Mouse (Mus musculus) hindbrain, embryonic 16.5 days (tissue): Measurements from ENCODE around the gene Lhx4. TPM values are rescaled to one million over a fixed set of nuclear protein-coding genes. Genes with fewer than 3 reads are reported as not detected.

Experiments used
- ATAC-seq: fragments of 200-750 bp; cut with Nextera tagmentation; 2 replicates; pipeline ENCODE4 v1.8.0; 2017; ENCODE audit warnings: moderate TSS enrichment, moderate library complexity
- H3K27ac ChIP-seq: fragments of 300-500 bp; sonication (generic); 2 replicates; pipeline ENCODE4 v1.5.1; 2014; ENCODE audit warnings: low read depth, mild to moderate bottlenecking, control low read depth, low read length, moderate library complexity
- H3K27me3 ChIP-seq: fragments of 300-500 bp; sonication (generic); replicated peaks from 2 replicates; pipeline ENCODE4 v1.6.1; 2014; ENCODE audit warnings: low read length; ENCODE audit not compliant: control insufficient read depth, insufficient read depth
- H3K36me3 ChIP-seq: fragments of 300-500 bp; sonication (generic); 2 replicates; pipeline ENCODE4 v1.6.1; 2014; ENCODE audit warnings: mild to moderate bottlenecking, low read length, moderate library complexity, mixed read lengths; ENCODE audit not compliant: control insufficient read depth, insufficient read depth
- H3K4me1 ChIP-seq: fragments of 300-500 bp; sonication (generic); 2 replicates; pipeline ENCODE4 v1.6.1; 2014; ENCODE audit warnings: low read depth, low read length; ENCODE audit not compliant: control insufficient read depth, insufficient read depth
- H3K4me2 ChIP-seq: fragments of 300-500 bp; sonication (generic); 2 replicates; pipeline ENCODE4 v1.6.1; 2014; ENCODE audit warnings: mild to moderate bottlenecking, low read length, control low read depth, moderate library complexity
- H3K4me3 ChIP-seq: fragments of 300-500 bp; sonication (generic); 2 replicates; pipeline ENCODE4 v1.5.1; 2014; ENCODE audit warnings: mild to moderate bottlenecking, low read length, control low read depth, moderate library complexity
- H3K9ac ChIP-seq: fragments of 300-500 bp; sonication (generic); 2 replicates; pipeline ENCODE4 v1.6.1; 2014; ENCODE audit warnings: low read depth, mild to moderate bottlenecking, control low read depth, low read length, moderate library complexity
- H3K9me3 ChIP-seq: fragments of 300-500 bp; sonication (generic); 2 replicates; pipeline ENCODE4 v1.6.1; 2014; ENCODE audit warnings: mild to moderate bottlenecking, low read length, moderate library complexity; ENCODE audit not compliant: control insufficient read depth
- WGBS: fragments of 180-500 bp; shearing (Covaris S2); extraction: QIAGEN DNeasy Blood & Tissue Kit; methylation state at CpG from one replicate; pipeline ENCODE4 v1.1.7; 2014; 5-methylcytosine and 5-hydroxymethylcytosine counted together
- polyA plus RNA-seq: library from polyadenylated mRNA; unstranded; fragments of >200 nt; fragmentation: Nextera tagmentation; extraction: Ambion mirVana; gene quantifications from 2 replicates; pipeline ENCODE4 v1.2.1, GENCODE M21; 2015

The Lhx4 gene
- polyA plus RNA-seq, 1 experiment from 2014 or later = 1.7 TPM

- no peaks in the 10 kb centered on the region for H3K9me3 ChIP-seq
- ATAC-seq = no peak
- peaks cover 19% of the 10 kb centered on the region for H3K36me3 ChIP-seq
- 0 out of 2 replicates have a peak overlapping the region, but pooled peaks have one; percentile 4 for H3K9ac ChIP-seq
- H3K27me3 ChIP-seq = peaks cover 4% of the 10 kb centered on the region
- no peak overlapping the region for H3K27ac ChIP-seq
- 50% methylated on average over 7 of the region's 7 CpGs for WGBS
- no peak overlapping the region for H3K4me2 ChIP-seq
- no peak overlapping the region for H3K4me3 ChIP-seq
- peaks cover 8% of the 10 kb centered on the region for H3K4me1 ChIP-seq
These were observed 34.4 kb upstream of the Lhx4 start for GRCm38 (mm10) chr1:155785886-155786285.

GRCm38 (mm10) chr1:155784343-155785205, 33.1 kb upstream of the Lhx4 start:
- Histone ChIP-seq H3K36me3 (peaks cover 22% of the 10 kb centered on the region), H3K27ac (no peak overlapping the region), H3K4me3 (no peak overlapping the region), H3K9me3 (no peaks in the 10 kb centered on the region), H3K4me2 (no peak overlapping the region), H3K9ac (0 out of 2 replicates have a peak overlapping the region, but pooled peaks have one; percentile 3), H3K4me1 (no peaks in the 10 kb centered on the region), H3K27me3 (peaks cover 7% of the 10 kb centered on the region)
- WGBS = 39% methylated on average over 19 of the region's 19 CpGs
- peak; percentile 67; the same call in 1 of the 2 replicates for ATAC-seq

- Histone ChIP-seq H3K9ac (no peak overlapping the region), H3K4me3 (no peak overlapping the region), H3K27ac (no peak overlapping the region), H3K4me1 (no peaks in the 10 kb centered on the region), H3K4me2 (no peak overlapping the region), H3K27me3 (peaks cover 7% of the 10 kb centered on the region), H3K9me3 (no peaks in the 10 kb centered on the region), H3K36me3 (peaks cover 26% of the 10 kb centered on the region)
- ATAC-seq = no peak
- WGBS = 90% methylated on average over 5 of the region's 5 CpGs
These were observed 30.9 kb upstream of the Lhx4 start for GRCm38 (mm10) chr1:155782382-155782781.

- no peak overlapping the region for H3K27ac ChIP-seq
- H3K9ac ChIP-seq = no peak overlapping the region
- no peaks in the 10 kb centered on the region for H3K4me1 ChIP-seq
- H3K4me3 ChIP-seq = no peak overlapping the region
- no peak overlapping the region for H3K4me2 ChIP-seq
- WGBS = 64% methylated on average over 14 of the region's 14 CpGs
- H3K27me3 ChIP-seq = peaks cover 11% of the 10 kb centered on the region
- no peak for ATAC-seq
- peaks cover 21% of the 10 kb centered on the region for H3K36me3 ChIP-seq
- H3K9me3 ChIP-seq = peaks cover 6% of the 10 kb centered on the region
These were observed 26.4 kb upstream of the Lhx4 start for GRCm38 (mm10) chr1:155777641-155778625.

- Histone ChIP-seq H3K4me1 (no peaks in the 10 kb centered on the region), H3K4me2 (no peak overlapping the region), H3K4me3 (no peak overlapping the region), H3K36me3 (no peaks in the 10 kb centered on the region), H3K27ac (no peak overlapping the region), H3K9ac (no peak overlapping the region), H3K9me3 (no peaks in the 10 kb centered on the region), H3K27me3 (peaks cover 31% of the 10 kb centered on the region)
- ATAC-seq = peak; percentile 93
- WGBS = 20% methylated on average over 12 of the region's 12 CpGs
These were observed 7.7 kb upstream of the Lhx4 start for GRCm38 (mm10) chr1:155759167-155759566.

GRCm38 (mm10) chr1:155758711-155759110, 7.2 kb upstream of the Lhx4 start:
- peaks cover 33% of the 10 kb centered on the region for H3K27me3 ChIP-seq
- no peak overlapping the region for H3K27ac ChIP-seq
- WGBS = 59% methylated on average over 4 of the region's 4 CpGs
- no peak overlapping the region for H3K4me3 ChIP-seq
- no peaks in the 10 kb centered on the region for H3K4me1 ChIP-seq
- no peak overlapping the region for H3K4me2 ChIP-seq
- no peaks in the 10 kb centered on the region for H3K9me3 ChIP-seq
- peak; percentile 22; the same call in 1 of the 2 replicates for ATAC-seq
- H3K36me3 ChIP-seq = no peaks in the 10 kb centered on the region
- H3K9ac ChIP-seq = no peak overlapping the region

GRCm38 (mm10) chr1:155757621-155758020, 6.1 kb upstream of the Lhx4 start:
- H3K4me3 ChIP-seq = no peak overlapping the region
- H3K9me3 ChIP-seq = no peaks in the 10 kb centered on the region
- 40% methylated on average over 7 of the region's 7 CpGs for WGBS
- no peaks in the 10 kb centered on the region for H3K4me1 ChIP-seq
- H3K27ac ChIP-seq = no peak overlapping the region
- H3K27me3 ChIP-seq = peaks cover 36% of the 10 kb centered on the region
- no peak overlapping the region for H3K9ac ChIP-seq
- no peaks in the 10 kb centered on the region for H3K36me3 ChIP-seq
- H3K4me2 ChIP-seq = no peak overlapping the region
- peak; percentile 60; the same call in 1 of the 2 replicates for ATAC-seq

GRCm38 (mm10) chr1:155753411-155753810, 1.9 kb upstream of the Lhx4 start:
- Histone ChIP-seq H3K4me3 (no peak overlapping the region), H3K4me2 (no peak overlapping the region), H3K4me1 (no peaks in the 10 kb centered on the region), H3K9ac (no peak overlapping the region), H3K9me3 (no peaks in the 10 kb centered on the region), H3K27me3 (peaks cover 50% of the 10 kb centered on the region), H3K27ac (no peak overlapping the region), H3K36me3 (no peaks in the 10 kb centered on the region)
- 75% methylated on average over 9 of the region's 9 CpGs for WGBS
- no peak for ATAC-seq
